7 mouse cellular contexts compared by ENCODE assay signal in the genomic region with DNA sequence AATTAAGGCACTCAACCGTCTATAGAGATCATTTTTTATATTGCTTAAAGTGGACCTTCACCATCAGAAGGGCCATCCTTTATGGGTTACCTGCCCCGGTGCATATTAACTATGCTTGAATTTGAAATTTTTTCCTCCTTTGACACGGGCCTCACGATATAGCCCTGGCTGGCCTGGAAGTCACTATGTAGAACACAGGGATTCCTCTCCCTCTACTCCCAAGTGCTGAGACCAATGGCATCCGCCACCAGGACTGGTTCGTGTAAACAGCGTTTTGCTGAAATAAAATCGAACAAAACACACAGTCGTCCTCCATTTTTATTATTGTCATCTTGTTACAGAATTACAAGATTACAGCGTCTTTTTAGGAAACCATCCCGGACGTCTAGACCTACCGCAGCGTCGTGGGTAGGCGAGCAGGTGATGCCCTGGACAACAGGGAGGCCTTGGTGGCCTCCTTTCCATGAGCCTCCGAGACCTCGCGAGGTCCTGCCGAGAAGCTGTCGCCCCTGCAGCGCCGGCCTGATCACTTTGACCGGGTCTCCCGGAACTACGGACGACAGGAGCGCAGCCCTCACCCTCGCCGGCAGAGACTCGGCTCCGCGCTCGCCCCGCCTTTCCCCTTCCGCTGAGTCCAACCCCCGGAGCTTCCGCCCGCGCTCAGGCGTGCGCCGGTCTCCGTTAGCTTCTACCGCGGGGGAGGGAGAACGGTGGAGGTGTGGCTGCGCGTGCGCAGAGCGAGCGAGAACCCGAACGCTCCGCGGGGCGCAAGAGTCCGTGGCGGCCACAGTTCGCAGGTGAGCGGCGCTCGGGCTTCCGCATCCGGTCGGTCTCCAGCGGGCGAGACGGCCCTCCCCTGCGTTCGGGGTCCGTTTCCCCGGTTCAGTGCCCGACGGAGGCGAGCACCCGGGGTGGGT. TPM values are rescaled to one million over a fixed set of nuclear protein-coding genes. Genes with fewer than 3 reads are reported as not detected.
A peak's percentile ranks its signal among the peaks of the same experiment; 100 is the strongest.
DNase-seq lines count a peak whose midpoint lies in the region; ATAC-seq lines count a peak whose summit lies in the region.

No protein-coding gene starts in this region.

- peak overlapping the region; percentile 78 for H3K27ac ChIP-seq in embryonic facial prominence, embryonic 11.5 days (replicated peaks; ENCODE audit: low read depth, low read length)
- peak overlapping the region; percentile 81 for H3K27ac ChIP-seq in limb, embryonic 11.5 days (replicated peaks; ENCODE audit: low read depth, low read length)
- peak overlapping the region; percentile 83 for H3K27ac ChIP-seq in midbrain, embryonic 14.5 days (replicated peaks; ENCODE audit: low read depth, low read length)

- H3K27me3 ChIP-seq in embryonic facial prominence, embryonic 11.5 days (ENCODE audit: control insufficient read depth, insufficient read depth, low read length) = no peaks in the 10 kb centered on the region
- no peaks in the 10 kb centered on the region for H3K27me3 ChIP-seq in limb, embryonic 11.5 days (ENCODE audit: control insufficient read depth, insufficient read depth, low read length)
- H3K27me3 ChIP-seq in midbrain, embryonic 14.5 days (ENCODE audit: control insufficient read depth, insufficient read depth, low read length) = no peaks in the 10 kb centered on the region

- no peaks in the 10 kb centered on the region for H3K9me3 ChIP-seq in embryonic facial prominence, embryonic 11.5 days (replicated peaks; ENCODE audit: control insufficient read depth, low read length)
- H3K9me3 ChIP-seq in limb, embryonic 11.5 days (ENCODE audit: control insufficient read depth, low read length) = no peaks in the 10 kb centered on the region
- H3K9me3 ChIP-seq in midbrain, embryonic 14.5 days (ENCODE audit: control insufficient read depth, low read length) = no peaks in the 10 kb centered on the region

- no peaks in the 10 kb centered on the region for H3K36me3 ChIP-seq in embryonic facial prominence, embryonic 11.5 days (replicated peaks; ENCODE audit: control insufficient read depth, insufficient read depth, low read depth, low read length)
- H3K36me3 ChIP-seq in limb, embryonic 11.5 days (ENCODE audit: control insufficient read depth, insufficient read depth, low read length) = no peaks in the 10 kb centered on the region
- no peaks in the 10 kb centered on the region for H3K36me3 ChIP-seq in midbrain, embryonic 14.5 days (ENCODE audit: control insufficient read depth, insufficient read depth, low read length)

- peak overlapping the region; percentile 76 for H3K4me3 ChIP-seq in embryonic facial prominence, embryonic 11.5 days (ENCODE audit: low read depth, low read length)
- H3K4me3 ChIP-seq in limb, embryonic 11.5 days (ENCODE audit: low read depth, low read length) = peak overlapping the region; percentile 76
- H3K4me3 ChIP-seq in midbrain, embryonic 14.5 days (replicated peaks; ENCODE audit: low read depth, low read length) = peak overlapping the region; percentile 69

- WGBS in embryonic facial prominence, embryonic 11.5 days = 3% methylated on average over 68 of the region's 77 CpGs
- 2% methylated on average over 75 of the region's 77 CpGs for WGBS in limb, embryonic 11.5 days
- WGBS in midbrain, embryonic 14.5 days = 2% methylated on average over 77 of the region's 77 CpGs

- H3K4me1 ChIP-seq in embryonic facial prominence, embryonic 11.5 days (ENCODE audit: control insufficient read depth, insufficient read depth, low read length) = no peaks in the 10 kb centered on the region
- H3K4me1 ChIP-seq in limb, embryonic 11.5 days (ENCODE audit: control insufficient read depth, insufficient read depth, low read length) = no peaks in the 10 kb centered on the region
- peaks cover 14% of the 10 kb centered on the region for H3K4me1 ChIP-seq in midbrain, embryonic 14.5 days (ENCODE audit: control insufficient read depth, insufficient read depth, low read length)

- DNase-seq in adrenal gland, postnatal 14 days = peak; percentile 99
- peak; percentile 95 for DNase-seq in embryonic facial prominence, embryonic 11.5 days (ENCODE audit: low spot score)
- DNase-seq in heart, adult 11 months = peak; percentile 100
- peak; percentile 97 for DNase-seq in kidney, adult 18-20 months
- DNase-seq in limb, embryonic 11.5 days (ENCODE audit: low spot score) = peak; percentile 95
- peak; percentile 98 for DNase-seq in midbrain, embryonic 14.5 days
- DNase-seq in spleen, adult 18-20 months = peak; percentile 95 to 98

- peak; percentile 96 for ATAC-seq in embryonic facial prominence, embryonic 11.5 days (replicated peaks; ENCODE audit: insufficient number of reproducible peaks, low FRiP score, low TSS enrichment, low read depth)
- ATAC-seq in limb, embryonic 11.5 days (ENCODE audit: insufficient number of reproducible peaks, low FRiP score, low TSS enrichment, low read depth) = peak; percentile 93
- ATAC-seq in midbrain, embryonic 14.5 days (ENCODE audit: low FRiP score, low TSS enrichment) = peak; percentile 97

- peak overlapping the region; percentile 88 for H3K9ac ChIP-seq in embryonic facial prominence, embryonic 11.5 days (replicated peaks; ENCODE audit: low read length)
- peak overlapping the region; percentile 81 for H3K9ac ChIP-seq in limb, embryonic 11.5 days (ENCODE audit: low read length)
- H3K9ac ChIP-seq in midbrain, embryonic 14.5 days (replicated peaks; ENCODE audit: low read length) = peak overlapping the region; percentile 85

- peak overlapping the region; percentile 66 for H3K4me2 ChIP-seq in embryonic facial prominence, embryonic 11.5 days (ENCODE audit: low read depth, low read length)
- H3K4me2 ChIP-seq in limb, embryonic 11.5 days (ENCODE audit: low read depth, severe bottlenecking) = peak overlapping the region; percentile 69
- peak overlapping the region; percentile 72 for H3K4me2 ChIP-seq in midbrain, embryonic 14.5 days (ENCODE audit: low read length)

RNA-seq across cellular contexts. Expression of gene Snx25, which starts 11.3 kb away (rescaled TPM):
- 18.3 and 18.6 TPM in 2 replicates for total RNA-seq in adrenal gland, postnatal 14 days (2021)
- 6.5 and 7.4 TPM in 2 replicates for polyA plus RNA-seq in embryonic facial prominence, embryonic 11.5 days (2014; fragmentation: Nextera tagmentation; extraction: Ambion mirVana)
- polyA plus RNA-seq in limb, embryonic 11.5 days (2014; fragmentation: Nextera tagmentation; extraction: Ambion mirVana) = 5.4 and 6.5 TPM in 2 replicates
- 14.0 and 16.0 TPM in 2 replicates for polyA plus RNA-seq in midbrain, embryonic 14.5 days (2014; fragmentation: Nextera tagmentation; extraction: Ambion mirVana)

RNA-seq across cellular contexts. Expression of gene Cfap97, which starts 11.6 kb away (rescaled TPM):
- total RNA-seq in adrenal gland, postnatal 14 days (2021) = 18.1 and 20.1 TPM in 2 replicates
- polyA plus RNA-seq in embryonic facial prominence, embryonic 11.5 days (2014; fragmentation: Nextera tagmentation; extraction: Ambion mirVana) = 25.5 and 32.9 TPM in 2 replicates
- polyA plus RNA-seq in limb, embryonic 11.5 days (2014; fragmentation: Nextera tagmentation; extraction: Ambion mirVana) = 24.5 and 25.8 TPM in 2 replicates
- polyA plus RNA-seq in midbrain, embryonic 14.5 days (2014; fragmentation: Nextera tagmentation; extraction: Ambion mirVana) = 26.2 and 30.6 TPM in 2 replicates

RNA-seq across cellular contexts. Expression of gene Slc25a4, which starts 47.9 kb away (rescaled TPM):
- total RNA-seq in adrenal gland, postnatal 14 days (2021) = 205 and 233 TPM in 2 replicates
- 508 and 538 TPM in 2 replicates for polyA plus RNA-seq in embryonic facial prominence, embryonic 11.5 days (2014; fragmentation: Nextera tagmentation; extraction: Ambion mirVana)
- 461 and 472 TPM in 2 replicates for polyA plus RNA-seq in limb, embryonic 11.5 days (2014; fragmentation: Nextera tagmentation; extraction: Ambion mirVana)
- polyA plus RNA-seq in midbrain, embryonic 14.5 days (2014; fragmentation: Nextera tagmentation; extraction: Ambion mirVana) = 795 and 885 TPM in 2 replicates

Comparison
In these comparisons a context has a peak if more than half of its experiments do, and no peak if none do; other contexts are left out.
1. Peak in every context shown above with its lines: DNase-seq, ATAC-seq, H3K4me3 ChIP-seq and H3K27ac ChIP-seq.